Mouse (Mus musculus) MEL (cell line): ENCODE data around the gene Mpi. TPM values are rescaled to one million over a fixed set of nuclear protein-coding genes. Genes with fewer than 3 reads are reported as not detected.

Source experiments
- DNase-seq: peaks from one replicate; pipeline ENCODE4 v3.0.0; 2011; ENCODE audit warnings: low read depth, low spot score
- H3K27ac ChIP-seq: 2 replicates; pipeline ENCODE4 v1.5.1; 2012; ENCODE audit warnings: low read depth, mild to moderate bottlenecking, control low read depth, low read length, moderate library complexity; ENCODE audit not compliant: control insufficient read depth
- H3K27me3 ChIP-seq, 2 experiments: fragments of 150-350 bp in 1 of 2; sonication (generic) in 1 of 2; 2 replicates each; pipeline ENCODE4 v1.6.1; 2012; ENCODE audit warnings: low read length in 2 of 2, mild to moderate bottlenecking in 2 of 2, improper control_type of control experiment in 1 of 2, moderate library complexity in 1 of 2; ENCODE audit not compliant: insufficient read depth in 2 of 2, control insufficient read depth in 1 of 2
- H3K36me3 ChIP-seq, 2 experiments: 2 replicates each; pipeline ENCODE4 v1.6.1; 2012 to 2014; ENCODE audit warnings: low read length in 2 of 2, improper control_type of control experiment in 1 of 2, inconsistent platforms in 1 of 2, mild to moderate bottlenecking in 1 of 2; ENCODE audit not compliant: insufficient read depth in 2 of 2, control insufficient read depth in 1 of 2
- H3K4me1 ChIP-seq, 2 experiments: fragments of 150-350 bp in 1 of 2; sonication (generic) in 1 of 2; 2 replicates each; pipeline ENCODE4 v1.6.1; 2012; ENCODE audit warnings: low read length in 2 of 2, improper control_type of control experiment in 1 of 2, mild to moderate bottlenecking in 1 of 2; ENCODE audit not compliant: insufficient read depth in 2 of 2, control insufficient read depth in 1 of 2
- H3K4me3 ChIP-seq, 2 experiments: fragments of 150-350 bp in 1 of 2; sonication (generic) in 1 of 2; 2 replicates each; pipeline ENCODE4 v1.5.1; 2012; ENCODE audit warnings: low read depth in 2 of 2, low read length in 2 of 2, mild to moderate bottlenecking in 2 of 2, moderate library complexity in 2 of 2, control low read depth in 1 of 2, improper control_type of control experiment in 1 of 2; ENCODE audit not compliant: control insufficient read depth in 1 of 2, insufficient read depth in 1 of 2
- H3K79me2 ChIP-seq: 2 replicates; pipeline ENCODE4 v1.6.1; 2012; ENCODE audit warnings: mild to moderate bottlenecking, low read length, moderate library complexity; ENCODE audit not compliant: control insufficient read depth, poor library complexity, insufficient read depth
- H3K9ac ChIP-seq: 2 replicates; pipeline ENCODE4 v1.6.1; 2012; ENCODE audit warnings: low read depth, mild to moderate bottlenecking, control low read depth, low read length, moderate library complexity; ENCODE audit not compliant: control insufficient read depth, poor library complexity, severe bottlenecking
- H3K9me3 ChIP-seq: fragments of 150-350 bp; sonication (generic); replicated peaks from 2 replicates; pipeline ENCODE4 v1.6.1; 2012; ENCODE audit warnings: mild to moderate bottlenecking, low read length, improper control_type of control experiment, moderate library complexity; ENCODE audit not compliant: insufficient read depth
- BHLHE40 ChIP-seq: IDR thresholded peaks from 2 replicates; pipeline ENCODE4 v1.6.1; 2012; ENCODE audit warnings: low read depth, mild to moderate bottlenecking, inconsistent platforms, low read length, improper control_type of control experiment, borderline replicate concordance
- CHD2 ChIP-seq: IDR thresholded peaks from 2 replicates; pipeline ENCODE4 v1.6.1; 2011; ENCODE audit warnings: low read length, improper control_type of control experiment
- CTCF ChIP-seq, 3 experiments: IDR thresholded peaks in 2 of 3; conservative IDR thresholded peaks in 1 of 3; 2 replicates each; pipeline ENCODE4 v1.5.1; 2011 to 2012; ENCODE audit warnings: low read length in 3 of 3, low read depth in 2 of 3, mild to moderate bottlenecking in 2 of 3, improper control_type of control experiment in 1 of 3, inconsistent platforms in 1 of 3, mixed read lengths in 1 of 3, moderate library complexity in 1 of 3; ENCODE audit not compliant: control insufficient read depth in 1 of 3, insufficient read depth in 1 of 3, poor library complexity in 1 of 3, severe bottlenecking in 1 of 3
- E2F4 ChIP-seq: IDR thresholded peaks from 2 replicates; pipeline ENCODE4 v1.6.1; 2011; ENCODE audit warnings: low read depth, low read length, improper control_type of control experiment, borderline replicate concordance
- ELF1 ChIP-seq: IDR thresholded peaks from 2 replicates; pipeline ENCODE4 v1.6.1; 2014; ENCODE audit warnings: low read depth, mild to moderate bottlenecking, inconsistent platforms, low read length, improper control_type of control experiment, moderate library complexity
- EP300 ChIP-seq, 2 experiments: IDR thresholded peaks; 2 replicates each; pipeline ENCODE4 v1.6.1; 2011; ENCODE audit warnings: improper control_type of control experiment in 2 of 2, low read length in 2 of 2, low read depth in 1 of 2, mild to moderate bottlenecking in 1 of 2
- ETS1 ChIP-seq: IDR thresholded peaks from 2 replicates; pipeline ENCODE4 v1.6.1; 2012; ENCODE audit warnings: low read depth, mild to moderate bottlenecking, inconsistent platforms, low read length, improper control_type of control experiment, moderate library complexity
- GABPA ChIP-seq: IDR thresholded peaks from 2 replicates; pipeline ENCODE4 v1.6.1; 2012; ENCODE audit warnings: low read depth, mild to moderate bottlenecking, inconsistent platforms, low read length, improper control_type of control experiment, moderate library complexity
- MAFK ChIP-seq: IDR thresholded peaks from 2 replicates; pipeline ENCODE4 v1.6.1; 2011; ENCODE audit warnings: low read depth, mild to moderate bottlenecking, low read length, improper control_type of control experiment, borderline replicate concordance
- MAX ChIP-seq: IDR thresholded peaks from 2 replicates; pipeline ENCODE4 v1.6.1; 2011; ENCODE audit warnings: low read length, improper control_type of control experiment
- MXI1 ChIP-seq: IDR thresholded peaks from 2 replicates; pipeline ENCODE4 v1.6.1; 2011; ENCODE audit warnings: mild to moderate bottlenecking, low read depth, low read length, improper control_type of control experiment
- MYB ChIP-seq: IDR thresholded peaks from 2 replicates; pipeline ENCODE4 v1.6.1; 2011; ENCODE audit warnings: mild to moderate bottlenecking, low read depth, low read length, improper control_type of control experiment
- MYC ChIP-seq: IDR thresholded peaks from 2 replicates; pipeline ENCODE4 v1.6.1; 2011; ENCODE audit warnings: low read depth, mild to moderate bottlenecking, low read length, improper control_type of control experiment, moderate library complexity
- POLR2A ChIP-seq, 2 experiments: IDR thresholded peaks; 2 replicates each; pipeline ENCODE4 v1.6.1; 2011 to 2012; ENCODE audit warnings: low read length in 2 of 2, mild to moderate bottlenecking in 2 of 2, control low read depth in 1 of 2, improper control_type of control experiment in 1 of 2, low read depth in 1 of 2, moderate library complexity in 1 of 2; ENCODE audit not compliant: control insufficient read depth in 1 of 2, insufficient read depth in 1 of 2, poor library complexity in 1 of 2
- POLR2AphosphoS2 ChIP-seq: IDR thresholded peaks from 2 replicates; pipeline ENCODE4 v1.6.1; 2011; ENCODE audit warnings: low read length, improper control_type of control experiment
- RAD21 ChIP-seq: IDR thresholded peaks from 2 replicates; pipeline ENCODE4 v1.6.1; 2011; ENCODE audit warnings: mild to moderate bottlenecking, low read depth, low read length, improper control_type of control experiment
- RCOR1 ChIP-seq: IDR thresholded peaks from 2 replicates; pipeline ENCODE4 v1.6.1; 2012; ENCODE audit warnings: low read depth, mild to moderate bottlenecking, inconsistent platforms, low read length, improper control_type of control experiment
- SIN3A ChIP-seq: IDR thresholded peaks from 2 replicates; pipeline ENCODE4 v1.6.1; 2012; ENCODE audit warnings: low read length, improper control_type of control experiment, inconsistent platforms
- SMC3 ChIP-seq: IDR thresholded peaks from 2 replicates; pipeline ENCODE4 v1.6.1; 2011; ENCODE audit warnings: low read depth, low read length, improper control_type of control experiment
- UBTF ChIP-seq: IDR thresholded peaks from 2 replicates; pipeline ENCODE4 v1.6.1; 2012; ENCODE audit warnings: low read depth, mild to moderate bottlenecking, inconsistent platforms, low read length, improper control_type of control experiment, moderate library complexity, borderline replicate concordance; ENCODE audit not compliant: insufficient read depth
- USF1 ChIP-seq: IDR thresholded peaks from 2 replicates; pipeline ENCODE4 v1.6.1; 2014; ENCODE audit warnings: low read depth, mild to moderate bottlenecking, inconsistent platforms, low read length, improper control_type of control experiment, moderate library complexity
- USF2 ChIP-seq, 2 experiments: IDR thresholded peaks; 2 replicates each; pipeline ENCODE4 v1.6.1; 2011 to 2012; ENCODE audit warnings: improper control_type of control experiment in 2 of 2, low read length in 2 of 2, borderline replicate concordance in 1 of 2, inconsistent platforms in 1 of 2, low read depth in 1 of 2, mild to moderate bottlenecking in 1 of 2; ENCODE audit not compliant: insufficient read depth in 1 of 2
- ZC3H11A ChIP-seq: IDR thresholded peaks from 2 replicates; pipeline ENCODE4 v1.6.1; 2012; ENCODE audit warnings: low read depth, mild to moderate bottlenecking, inconsistent platforms, low read length, improper control_type of control experiment
- ZKSCAN1 ChIP-seq: IDR thresholded peaks from 2 replicates; pipeline ENCODE4 v1.6.1; 2012; ENCODE audit warnings: low read depth, mild to moderate bottlenecking, inconsistent platforms, low read length, improper control_type of control experiment, moderate library complexity
- ZMIZ1 ChIP-seq: IDR thresholded peaks from 2 replicates; pipeline ENCODE4 v1.6.1; 2012; ENCODE audit warnings: low read depth, mild to moderate bottlenecking, inconsistent platforms, low read length, improper control_type of control experiment, moderate library complexity
- ZNF384 ChIP-seq: IDR thresholded peaks from 2 replicates; pipeline ENCODE4 v1.6.1; 2012; ENCODE audit warnings: low read depth, mild to moderate bottlenecking, inconsistent platforms, low read length, improper control_type of control experiment
- polyA plus RNA-seq, 2 experiments: library from polyadenylated mRNA; stranded (reverse) in 1 of 2; unstranded in 1 of 2; fragments of >175 nt in 1 of 2; fragments of >200 nt in 1 of 2; gene quantifications; 2 replicates each; pipeline versions ENCODE4 v1.2.1 to v1.2.4; 2012; ENCODE audit warnings: low replicate concordance in 2 of 2, low read depth in 1 of 2; ENCODE audit not compliant: insufficient read length in 2 of 2, insufficient read depth in 1 of 2, missing spikeins in 1 of 2
- total RNA-seq: library from RNA; depleted of rRNA; stranded (reverse); fragments of 300-350 nt; gene quantifications from 2 replicates; pipeline ENCODE4 v1.2.3, GENCODE M21; 2012

Gene Mpi
- total and polyA plus RNA-seq, 3 experiments = 24.3 to 37.7 TPM; not detected in 1

DNA sequence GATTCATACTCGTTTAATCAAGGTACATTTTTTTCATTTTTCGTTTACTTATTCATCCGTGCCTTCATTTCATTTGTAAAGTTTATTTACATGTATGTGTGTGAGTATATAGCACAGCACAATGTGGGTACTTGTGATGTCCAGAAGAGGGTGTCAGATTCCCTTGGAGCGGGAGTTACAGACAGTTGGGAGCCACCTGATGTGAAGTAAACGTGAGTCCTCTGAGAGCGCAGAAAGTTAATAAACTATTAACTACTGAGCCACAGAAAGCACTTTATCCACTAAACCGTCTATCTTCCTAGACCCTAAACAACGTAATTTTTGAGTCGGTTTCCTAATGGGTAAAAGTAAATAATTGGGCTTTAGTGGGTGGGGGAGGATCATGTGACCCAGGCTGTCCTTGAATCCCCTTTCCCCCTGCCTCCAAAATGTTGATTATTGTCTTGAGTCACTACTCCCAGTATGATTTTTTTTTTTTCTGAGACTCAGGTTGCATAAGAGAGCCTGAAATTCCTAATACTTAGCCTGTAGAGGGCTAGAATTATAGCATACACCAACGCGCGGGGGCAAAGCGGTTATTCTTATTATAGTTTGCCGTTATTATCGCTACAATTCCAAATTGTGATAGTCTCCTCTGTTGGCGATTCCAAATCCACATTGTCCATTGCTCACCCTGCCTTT is 32.0 kb downstream of the Mpi start:
- peak; percentile 65 for DNase-seq
- no peak for TF ChIP-seq ZKSCAN1
- TF ChIP-seq ZMIZ1 = no peak
- no peak for TF ChIP-seq UBTF
- no peak for TF ChIP-seq ETS1
- TF ChIP-seq E2F4 = no peak; the same call in 1 of the 2 replicates
- TF ChIP-seq EP300 (IDR thresholded peaks at IDR 0.05; ENCODE audit: low read depth in 1 of 2, low read length in 2 of 2) = no peak
- TF ChIP-seq MXI1 = no peak
- peak; percentile 25; the same call in 1 of the 2 replicates for TF ChIP-seq MYB
- peak in 1 of 2 experiments; percentile 40; a peak in 1 of 4 replicates for TF ChIP-seq USF2 (IDR thresholded peaks at IDR 0.05; ENCODE audit: borderline replicate concordance in 1 of 2, insufficient read depth in 1 of 2, low read depth in 1 of 2, low read length in 2 of 2)
- TF ChIP-seq CTCF (IDR thresholded peaks at IDR 0.05 in 2 of 3, conservative IDR thresholded peaks at IDR 0.05 in 1 of 3; ENCODE audit: control insufficient read depth in 1 of 3, insufficient read depth in 1 of 3, low read depth in 2 of 3, low read length in 3 of 3, poor library complexity in 1 of 3, severe bottlenecking in 1 of 3) = peak in 1 of 3 experiments; percentile 38; a peak in 2 of 6 replicates
- TF ChIP-seq POLR2AphosphoS2 = no peak
- no peak for TF ChIP-seq MAFK
- TF ChIP-seq SMC3 = 0 out of 2 replicates have a peak, but pooled peaks have one; percentile 22
- TF ChIP-seq GABPA = no peak
- TF ChIP-seq USF1 = peak; percentile 88
- peak overlapping the region; percentile 62 to 79 for H3K4me3 ChIP-seq
- peaks cover 0 to 26% of the 10 kb centered on the region in 2 experiments; a peak in 2 of 4 replicates for H3K36me3 ChIP-seq
- peak overlapping the region; percentile 64 for H3K27ac ChIP-seq
- peaks cover 7 to 15% of the 10 kb centered on the region in 2 experiments for H3K4me1 ChIP-seq
- H3K27me3 ChIP-seq = no peaks in the 10 kb centered on the region
- no peaks in the 10 kb centered on the region for H3K9me3 ChIP-seq
- peak overlapping the region; percentile 85 for H3K9ac ChIP-seq
- peaks cover 41% of the 10 kb centered on the region for H3K79me2 ChIP-seq

DNA sequence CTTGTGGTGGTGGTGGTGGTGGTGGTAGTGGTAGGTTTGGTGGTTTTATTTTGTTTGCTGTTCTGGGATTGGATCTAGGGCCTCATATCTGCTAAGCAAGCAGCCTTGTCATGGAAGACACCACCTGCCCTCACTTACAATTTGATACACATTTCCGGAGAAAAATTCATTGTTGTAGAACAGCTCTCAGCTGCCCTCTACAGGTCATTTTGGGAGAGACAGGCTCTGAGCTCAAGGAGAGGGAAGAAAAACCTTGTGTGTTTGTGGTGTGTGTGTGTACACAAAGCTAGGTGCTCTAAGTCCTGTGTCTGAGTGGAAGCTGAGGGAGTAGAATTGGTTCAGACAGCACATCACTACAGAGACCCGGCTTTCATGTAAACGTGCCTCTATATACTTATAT is 35.5 kb downstream of the Mpi start:
- H3K9me3 ChIP-seq = no peaks in the 10 kb centered on the region
- no peak overlapping the region for H3K27ac ChIP-seq
- no peaks in the 10 kb centered on the region for H3K36me3 ChIP-seq
- TF ChIP-seq ZC3H11A (peak; percentile 69), RAD21 (peak; percentile 86), POLR2A (IDR thresholded peaks at IDR 0.05; ENCODE audit: control insufficient read depth in 1 of 2, insufficient read depth in 1 of 2, low read depth in 1 of 2, low read length in 2 of 2, poor library complexity in 1 of 2) (no peak), MYB (no peak), BHLHE40 (no peak), SIN3A (peak; percentile 34; the same call in 1 of the 2 replicates), ELF1 (no peak), E2F4 (no peak), RCOR1 (no peak), CHD2 (no peak), CTCF (IDR thresholded peaks at IDR 0.05 in 2 of 3, conservative IDR thresholded peaks at IDR 0.05 in 1 of 3; ENCODE audit: control insufficient read depth in 1 of 3, insufficient read depth in 1 of 3, low read depth in 2 of 3, low read length in 3 of 3, poor library complexity in 1 of 3, severe bottlenecking in 1 of 3) (peak; percentile 62 to 93 (median 87)), MAX (no peak), ZNF384 (no peak), SMC3 (peak; percentile 86), MXI1 (no peak), MYC (no peak), USF1 (no peak)
- DNase-seq = peak; percentile 81
- no peak overlapping the region for H3K9ac ChIP-seq
- no peaks in the 10 kb centered on the region for H3K27me3 ChIP-seq
- peaks cover 10% of the 10 kb centered on the region for H3K79me2 ChIP-seq
- 0 out of 4 replicates have a peak, but pooled peaks cover 0 to 2% of the 10 kb centered on the region in 2 experiments for H3K4me1 ChIP-seq
- no peak overlapping the region for H3K4me3 ChIP-seq
